Mouse (Mus musculus): ENCODE measurements around the gene Maml3. TPM values are rescaled to one million over a fixed set of nuclear protein-coding genes. Genes with fewer than 3 reads are reported as not detected.

Maml3 gene
- total RNA-seq, 2 experiments from 2014 or later = 6.5 to 7.3 TPM

GRCm38 (mm10) chr3:51880506-51881036 lies 224.3 kb downstream of the Maml3 start:
- no peak for DNase-seq (ENCODE audit: low spot score in 2 of 2)

GRCm38 (mm10) chr3:51879211-51879610 lies 225.7 kb downstream of the Maml3 start:
- no peak for DNase-seq (ENCODE audit: low spot score in 2 of 2)

GRCm38 (mm10) chr3:51878577-51878976 lies 226.3 kb downstream of the Maml3 start:
- DNase-seq (ENCODE audit: low spot score in 2 of 2) = no peak

GRCm38 (mm10) chr3:51876729-51877128 lies 228.1 kb downstream of the Maml3 start:
- DNase-seq (ENCODE audit: low spot score in 2 of 2) = no peak

GRCm38 (mm10) chr3:51875629-51876028 lies 229.2 kb downstream of the Maml3 start:
- DNase-seq (ENCODE audit: low spot score in 2 of 2) = no peak

GRCm38 (mm10) chr3:51874252-51874651 lies 230.6 kb downstream of the Maml3 start:
- DNase-seq (ENCODE audit: low spot score in 2 of 2) = no peak

- no peak for DNase-seq (ENCODE audit: low spot score in 2 of 2)
These were observed 232.1 kb downstream of the Maml3 start for GRCm38 (mm10) chr3:51872771-51873170.

- DNase-seq (ENCODE audit: low spot score in 2 of 2) = no peak
These were observed 233.5 kb downstream of the Maml3 start for GRCm38 (mm10) chr3:51871346-51871745.

GRCm38 (mm10) chr3:51869980-51870379 lies 234.9 kb downstream of the Maml3 start:
- no peak for DNase-seq (ENCODE audit: low spot score in 2 of 2)

- no peak for DNase-seq (ENCODE audit: low spot score in 2 of 2)
These were observed 236.0 kb downstream of the Maml3 start for GRCm38 (mm10) chr3:51868857-51869256.

GRCm38 (mm10) chr3:51866446-51866845 lies 238.4 kb downstream of the Maml3 start:
- DNase-seq (ENCODE audit: low spot score in 2 of 2) = no peak

- DNase-seq (ENCODE audit: low spot score in 2 of 2) = no peak
These were observed 243.2 kb downstream of the Maml3 start for GRCm38 (mm10) chr3:51861631-51862030.

- no peak for DNase-seq (ENCODE audit: low spot score in 2 of 2)
These were observed 244.4 kb downstream of the Maml3 start for GRCm38 (mm10) chr3:51860458-51860857.

GRCm38 (mm10) chr3:51859208-51859607 lies 245.7 kb downstream of the Maml3 start:
- DNase-seq (ENCODE audit: low spot score in 2 of 2) = no peak

GRCm38 (mm10) chr3:51854152-51854551 lies 250.7 kb downstream of the Maml3 start:
- no peak for DNase-seq (ENCODE audit: low spot score in 2 of 2)

- no peak for DNase-seq (ENCODE audit: low spot score in 2 of 2)
These were observed 251.3 kb downstream of the Maml3 start for GRCm38 (mm10) chr3:51853610-51854009.

GRCm38 (mm10) chr3:51852692-51853091 lies 252.2 kb downstream of the Maml3 start:
- DNase-seq (ENCODE audit: low spot score in 2 of 2) = no peak

- no peak for DNase-seq (ENCODE audit: low spot score in 2 of 2)
These were observed 253.3 kb downstream of the Maml3 start for GRCm38 (mm10) chr3:51851596-51851995.

GRCm38 (mm10) chr3:51849462-51849861 lies 255.4 kb downstream of the Maml3 start:
- no peak for DNase-seq (ENCODE audit: low spot score in 2 of 2)

- no peak for DNase-seq (ENCODE audit: low spot score in 2 of 2)
These were observed 257.6 kb downstream of the Maml3 start for GRCm38 (mm10) chr3:51847262-51847661.

GRCm38 (mm10) chr3:51844255-51844654 lies 260.6 kb downstream of the Maml3 start:
- DNase-seq (ENCODE audit: low spot score in 2 of 2) = no peak

- DNase-seq (ENCODE audit: low spot score in 2 of 2) = no peak
These were observed 262.7 kb downstream of the Maml3 start for GRCm38 (mm10) chr3:51842140-51842539.

GRCm38 (mm10) chr3:51841598-51841997 lies 263.3 kb downstream of the Maml3 start:
- no peak for DNase-seq (ENCODE audit: low spot score in 2 of 2)

- no peak for DNase-seq (ENCODE audit: low spot score in 2 of 2)
These were observed 263.7 kb downstream of the Maml3 start for GRCm38 (mm10) chr3:51841177-51841576.

Measured in gastrocnemius, postnatal 4 days (tissue).